Mouse (Mus musculus) retina, embryonic 14.5 days (tissue): Measurements from ENCODE around the gene Vmn1r209.
"Not testable (repeated sequence)": the region's sequence is repeated elsewhere in the genome, so short reads cannot be mapped to it uniquely, and the experiment has no call there.

Experiments used
- DNase-seq: peaks from one replicate; pipeline ENCODE4 v3.0.0-alpha.2; 2015; ENCODE audit warnings: low spot score

Gene Vmn1r209

DNA sequence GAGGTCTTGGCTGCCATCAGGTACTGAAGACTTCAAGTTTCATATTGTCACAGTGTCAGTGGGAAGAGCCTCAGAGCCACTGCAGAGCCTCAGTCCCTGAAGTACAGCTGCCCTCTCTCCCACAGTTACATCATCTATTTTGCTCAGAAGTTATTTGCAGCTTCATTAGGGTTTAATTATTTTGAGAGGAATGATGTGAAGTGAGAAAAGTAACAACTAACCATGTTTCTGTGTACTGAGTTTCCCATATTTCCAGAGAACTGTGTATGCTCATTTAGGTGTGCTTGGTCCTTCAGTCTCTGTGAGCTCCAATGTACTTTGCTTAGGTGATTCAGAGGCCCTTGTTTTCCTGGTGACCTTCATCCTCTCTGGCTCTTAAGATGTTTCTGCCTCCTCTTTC, at the start of gene Vmn1r209:
TSS of gene Vmn1r209 (minus strand) at position 101 of the 400 bp plus-strand sequence.
- not testable (repeated sequence) for DNase-seq

DNA sequence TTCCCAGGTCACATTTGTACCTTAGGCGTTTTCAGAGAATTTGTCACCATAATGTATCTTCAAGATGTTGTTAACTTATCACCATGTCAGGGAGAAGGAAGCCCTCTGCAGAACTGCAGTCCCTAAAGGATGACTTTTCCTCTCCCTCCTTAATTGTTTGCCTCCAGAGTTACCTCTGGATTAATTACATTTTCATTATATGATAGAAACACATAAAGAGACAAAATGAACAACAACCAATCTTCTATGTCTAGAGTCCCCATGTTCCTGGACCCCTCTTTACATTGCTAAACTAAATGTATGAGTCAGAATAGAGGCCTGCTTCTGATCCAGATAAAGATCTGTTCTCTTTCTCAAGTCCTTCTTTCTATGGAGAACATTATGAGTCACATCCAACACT, 48.0 kb upstream of the Vmn1r209 start, which contains the start of gene Vmn1r211:
TSS of gene Vmn1r211 (minus strand) at position 101 of the 400 bp plus-strand sequence.
- DNase-seq = no peak

DNA sequence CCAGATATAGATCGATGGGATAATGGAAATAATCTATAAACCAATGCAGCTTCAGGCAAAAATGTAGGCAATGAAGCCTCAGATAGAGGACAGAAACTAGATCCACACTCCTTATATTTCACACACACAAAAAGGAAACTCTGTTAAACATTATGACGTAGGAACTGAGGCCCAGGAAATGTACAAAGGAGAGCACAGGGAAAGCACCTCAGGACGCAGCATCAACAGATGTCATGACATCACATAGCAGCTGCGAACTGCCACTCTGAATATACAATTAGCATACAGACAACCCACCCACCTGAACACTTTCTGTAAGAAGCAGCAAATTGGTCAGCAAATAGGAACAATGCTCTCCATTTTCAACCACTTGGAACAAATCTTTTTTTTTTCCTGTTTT, 45.3 kb upstream of the Vmn1r209 start:
- DNase-seq = no peak

DNA sequence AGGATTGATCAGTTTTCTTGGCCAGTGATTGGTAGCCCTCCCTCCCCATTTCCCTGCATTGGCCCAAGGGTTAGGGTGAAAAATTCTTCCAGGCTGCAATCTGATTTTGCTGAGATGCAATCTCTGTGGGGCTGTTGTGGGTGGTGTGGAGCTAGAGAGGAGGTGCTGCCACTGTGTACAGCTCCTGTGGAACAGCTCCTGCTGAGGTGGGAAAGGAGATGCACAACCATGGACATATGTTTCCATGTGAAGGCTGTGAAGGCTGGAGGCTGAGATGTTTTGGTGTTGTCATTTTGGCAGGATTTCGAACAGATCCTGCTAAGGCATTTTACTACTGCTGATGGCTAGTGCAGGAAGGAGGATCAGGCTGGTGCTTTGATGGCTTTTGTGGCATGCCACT, 37.3 kb upstream of the Vmn1r209 start:
- no peak for DNase-seq

DNA sequence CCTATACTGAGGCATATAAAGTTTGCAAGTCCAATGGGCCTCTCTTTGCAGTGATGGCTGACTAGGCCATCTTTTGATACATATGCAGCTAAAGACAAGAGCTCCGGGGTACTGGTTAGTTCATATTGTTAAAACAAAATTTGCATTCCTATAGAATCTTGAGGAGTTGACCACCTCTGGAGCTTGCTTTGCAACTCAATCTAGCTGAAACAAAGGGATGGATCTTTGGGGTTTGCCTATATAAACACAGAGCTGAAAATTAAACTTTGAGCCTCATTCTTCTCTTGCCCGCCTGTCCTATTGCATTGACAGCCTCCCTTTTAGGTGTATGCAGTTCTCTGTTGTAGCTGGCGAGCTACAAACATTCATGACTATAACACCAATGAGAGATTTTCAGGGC, 34.8 kb upstream of the Vmn1r209 start:
- not testable (repeated sequence) for DNase-seq

- no peak for DNase-seq
These were observed 21.8 kb upstream of the Vmn1r209 start, which contains the start of gene Vmn1r210 for GRCm38 (mm10) chr13:22831248-22831647. Gene Vmn1r210, minus strand, starts transcription at chr13:22831348.

DNA sequence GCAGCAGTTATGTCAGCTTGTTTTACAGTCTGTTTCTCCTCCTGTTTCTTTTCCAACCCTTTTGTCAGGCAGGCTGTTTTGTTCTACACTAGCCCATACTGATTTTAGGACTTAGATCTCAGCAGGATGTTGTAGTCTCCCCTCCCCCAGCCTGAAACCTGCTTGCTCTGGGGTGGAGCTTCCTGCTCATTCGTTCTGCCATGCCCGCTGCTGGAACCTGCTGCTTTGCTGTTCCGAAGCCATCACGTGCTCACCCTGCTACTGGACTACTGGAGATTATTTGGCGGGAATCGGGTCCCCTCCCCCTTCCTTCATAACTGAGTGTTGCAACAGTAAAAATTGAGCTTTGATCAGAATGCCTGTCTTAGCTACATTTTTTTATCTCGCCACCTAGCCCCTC, 19.9 kb upstream of the Vmn1r209 start:
- not testable (repeated sequence) for DNase-seq

DNA sequence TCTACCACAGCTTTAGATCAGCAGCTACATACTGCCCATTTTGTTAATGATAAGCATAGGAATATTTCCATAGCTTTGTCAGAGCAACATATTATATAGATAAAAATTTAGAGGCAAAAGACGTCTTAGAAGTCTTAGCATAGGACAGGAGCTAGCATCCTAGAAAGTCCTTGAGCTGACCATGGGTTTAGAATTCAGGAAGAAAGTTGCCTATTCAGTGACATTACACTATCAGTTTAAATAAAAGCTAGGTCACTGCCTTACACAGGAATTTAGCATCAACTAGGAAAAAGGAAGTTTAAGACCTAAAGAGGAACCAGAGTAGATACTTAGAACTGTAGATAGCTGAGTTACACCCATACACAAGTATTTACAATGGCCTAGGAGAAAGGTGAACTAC, 12.1 kb upstream of the Vmn1r209 start:
- not testable (repeated sequence) for DNase-seq

GRCm38 (mm10) chr13:22788096-22788495, 21.4 kb downstream of the Vmn1r209 start:
- DNase-seq = not testable (repeated sequence)

DNA sequence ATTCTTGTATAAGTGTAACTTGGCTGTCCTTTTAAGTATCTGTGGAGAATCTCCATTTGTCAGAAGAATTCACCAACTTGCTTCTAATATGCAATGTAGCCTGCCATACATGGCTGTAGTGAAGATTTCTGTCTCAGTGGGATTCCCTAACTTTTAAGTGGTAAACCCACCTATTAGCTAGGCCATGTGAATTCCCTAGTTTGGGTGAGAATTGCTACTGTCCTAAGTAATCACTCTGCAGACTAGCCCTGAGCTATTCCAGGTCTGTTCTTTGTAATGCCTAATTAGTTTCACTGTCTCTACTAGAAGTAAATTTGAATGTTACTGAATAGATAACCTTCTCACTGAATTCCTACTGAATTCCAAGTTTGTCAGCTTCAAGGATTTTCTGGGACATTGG, 25.3 kb downstream of the Vmn1r209 start:
- DNase-seq = not testable (repeated sequence)

DNA sequence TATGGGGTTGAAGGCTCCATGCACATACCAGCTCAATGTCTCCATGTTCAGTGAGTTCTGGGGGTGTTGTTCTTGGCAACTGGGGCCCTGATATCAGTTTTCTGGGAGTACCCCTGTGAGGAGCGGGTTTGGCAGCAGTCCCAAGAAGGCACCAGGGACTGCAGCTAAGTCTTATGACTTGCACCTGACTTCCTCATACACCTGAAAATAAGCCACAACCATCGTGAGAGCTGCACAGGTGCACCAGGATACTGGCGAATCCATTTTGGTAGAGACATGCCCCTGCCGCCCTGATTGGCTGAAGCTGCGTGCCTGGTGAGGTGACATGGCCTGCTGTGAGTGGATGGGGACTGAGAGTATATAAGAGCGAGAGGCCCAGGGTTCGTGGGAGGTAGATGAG, 32.2 kb downstream of the Vmn1r209 start, which contains the start of gene Vmn1r208:
TSS of gene Vmn1r208 (minus strand) at position 101 of the 400 bp plus-strand sequence.
- DNase-seq = not testable (repeated sequence)

DNA sequence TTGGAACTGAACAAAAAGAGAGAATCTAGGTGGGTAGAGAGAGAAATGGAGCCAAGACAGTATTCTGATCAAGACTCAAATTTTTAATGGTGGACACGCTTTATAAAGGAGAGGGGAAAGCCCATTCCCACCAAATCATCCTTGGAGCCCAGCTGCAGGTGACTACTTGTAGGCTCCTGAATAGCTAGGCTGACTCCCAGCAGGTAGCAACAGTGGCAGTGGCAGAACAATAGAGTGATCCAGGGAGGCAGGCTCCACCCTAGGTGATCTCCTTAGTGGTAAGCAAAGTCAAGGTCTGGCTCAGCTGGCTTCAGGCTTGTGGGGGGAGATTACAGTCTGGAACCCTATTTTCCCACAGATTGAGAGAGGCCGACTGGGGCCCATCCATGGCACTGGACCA, 37.9 kb downstream of the Vmn1r209 start:
- DNase-seq = not testable (repeated sequence)
